In genomic region chr9:42238827-42239226, GRCm38 (mm10) we compare ENCODE assay signal across 12 mouse cellular contexts.
"Had no signal": no experiment of that assay in that cellular context is flagged by ENCODE, and none has a peak within 500 bp of the region (broad histone marks: within the 10 kb centered on the region; RNA-seq: fewer than 3 reads in every experiment).

No protein-coding gene starts in this region.

- DNase-seq: kidney, adult 8-10 months; kidney, postnatal 25 days; lung, embryonic 14.5 days; lung, postnatal 10 days; lung, postnatal 4 days; right cerebral cortex, postnatal 4 days; thymus, postnatal 4 days had no signal

- H3K9ac ChIP-seq: limb, embryonic 15.5 days; liver, embryonic 12.5 days; lung, embryonic 14.5 days; midbrain, embryonic 15.5 days; stomach, embryonic 15.5 days had no signal

- H3K9me3 ChIP-seq: limb, embryonic 15.5 days; liver, embryonic 12.5 days; midbrain, embryonic 10.5 days; midbrain, embryonic 15.5 days; stomach, embryonic 15.5 days had no signal

- H3K4me3 ChIP-seq: limb, embryonic 15.5 days; liver, embryonic 12.5 days; midbrain, embryonic 10.5 days; midbrain, embryonic 15.5 days; stomach, embryonic 15.5 days had no signal

- H3K4me1 ChIP-seq: liver, embryonic 12.5 days; stomach, embryonic 15.5 days had no signal

- H3K36me3 ChIP-seq: limb, embryonic 15.5 days; liver, embryonic 12.5 days; midbrain, embryonic 10.5 days; midbrain, embryonic 15.5 days; stomach, embryonic 15.5 days had no signal

- ATAC-seq: liver, embryonic 12.5 days; midbrain, embryonic 15.5 days had no signal

- H3K4me2 ChIP-seq: limb, embryonic 15.5 days; liver, embryonic 12.5 days; lung, embryonic 14.5 days; midbrain, embryonic 15.5 days; stomach, embryonic 15.5 days had no signal

- H3K27me3 ChIP-seq: limb, embryonic 15.5 days; liver, embryonic 12.5 days; midbrain, embryonic 15.5 days; stomach, embryonic 15.5 days had no signal

- H3K27ac ChIP-seq: limb, embryonic 15.5 days; liver, embryonic 12.5 days; midbrain, embryonic 10.5 days; midbrain, embryonic 15.5 days; stomach, embryonic 15.5 days had no signal
